Mouse (Mus musculus) MEL-GATA-1-ER (cell line): Measurements from ENCODE around the gene Cox5a.

Experiments
- DNase-seq: peaks from one replicate; pipeline ENCODE4 v3.0.0-alpha.2; 2012; ENCODE audit warnings: low read depth; ENCODE audit errors: extremely low read depth

The Cox5a gene

GRCm38 (mm10) chr9:57521056-57521911 lies at the start of gene Cox5a:
Gene Cox5a, plus strand, starts transcription at chr9:57521274.
- peak; percentile 66 for DNase-seq

- peak; percentile 65 for DNase-seq
Measured at GRCm38 (mm10) chr9:57485774-57486173, 35.3 kb upstream of the Cox5a start.

DNA sequence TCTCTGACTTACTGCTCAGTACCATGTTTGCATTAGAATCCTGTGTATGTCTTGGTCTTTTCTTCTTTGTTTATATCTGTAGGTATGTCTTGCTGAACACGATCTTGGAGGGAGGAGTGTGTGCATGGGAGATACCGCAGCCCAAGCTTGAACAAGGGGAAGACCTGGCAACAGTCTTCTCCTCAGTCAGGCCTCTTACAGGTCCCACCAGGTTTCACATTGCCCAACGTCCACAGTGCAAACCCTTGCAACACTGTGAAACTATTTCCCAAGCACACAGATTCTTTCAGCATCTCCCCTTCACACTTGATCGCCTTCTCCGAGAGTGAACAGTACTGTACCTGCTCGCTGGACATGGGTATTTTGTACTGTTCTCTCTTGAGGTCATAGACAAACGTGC lies 33.3 kb upstream of the Cox5a start:
- DNase-seq, result no peak

DNA sequence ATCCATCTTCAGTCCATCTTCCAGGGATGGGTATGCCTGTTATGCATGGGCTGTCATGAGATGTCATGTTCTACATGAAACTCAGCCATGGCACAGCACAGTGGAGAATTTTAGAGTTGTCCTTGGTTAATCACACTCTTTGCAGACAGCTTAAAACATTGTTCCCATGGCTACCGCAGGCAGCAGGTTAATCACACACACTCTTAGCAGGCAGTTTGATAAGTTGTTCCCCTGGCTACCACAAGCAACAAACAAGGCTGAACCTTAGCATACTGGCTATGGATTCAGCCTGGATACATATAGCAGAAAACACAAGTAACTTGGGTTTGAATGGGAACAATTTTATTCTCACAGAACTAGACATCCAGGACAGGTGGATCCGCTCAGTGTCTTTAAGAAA lies 27.5 kb upstream of the Cox5a start:
- no peak for DNase-seq

DNA sequence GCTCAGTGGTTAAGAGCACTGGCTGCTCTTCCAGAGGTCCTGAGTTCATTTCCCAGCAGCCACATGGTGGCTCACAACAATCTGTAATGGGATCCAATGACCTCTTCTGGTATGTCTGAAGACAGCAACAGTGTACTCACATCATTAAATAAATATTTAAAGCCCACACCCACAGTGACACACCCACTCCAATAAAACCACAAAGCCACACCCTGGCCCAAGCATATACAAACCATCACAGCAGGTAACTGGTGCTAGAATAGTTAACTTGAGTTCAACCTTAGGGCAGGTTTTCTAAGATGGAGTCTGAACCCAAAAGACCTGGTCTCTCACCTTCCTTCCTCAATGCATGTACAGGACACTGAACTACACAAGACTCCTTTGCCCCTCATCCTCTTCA lies 26.1 kb upstream of the Cox5a start:
- no peak for DNase-seq

- DNase-seq, result no peak
Measured at GRCm38 (mm10) chr9:57497236-57497635, 23.8 kb upstream of the Cox5a start.

DNA sequence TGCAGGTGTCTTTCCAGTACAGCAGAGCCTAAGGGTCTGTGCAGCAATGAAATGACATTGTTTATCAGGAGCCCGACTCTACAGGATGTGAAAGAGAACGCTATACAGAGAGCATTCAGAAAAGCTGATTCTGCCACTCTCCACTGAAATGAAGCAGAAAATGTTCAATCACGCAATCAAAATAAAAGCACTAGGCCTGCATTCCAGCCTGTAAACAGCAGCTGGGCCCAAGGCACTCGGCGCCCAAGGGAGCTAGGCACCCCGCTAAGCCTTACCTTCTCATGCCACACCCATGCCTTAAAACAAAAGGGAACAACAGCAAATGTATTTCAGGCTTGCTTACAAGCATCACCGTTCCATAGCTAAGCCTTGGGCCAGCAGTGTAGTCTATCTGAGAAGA lies 22.5 kb upstream of the Cox5a start:
- DNase-seq, result no peak

GRCm38 (mm10) chr9:57501452-57501851 lies 19.6 kb upstream of the Cox5a start:
- no peak for DNase-seq

DNA sequence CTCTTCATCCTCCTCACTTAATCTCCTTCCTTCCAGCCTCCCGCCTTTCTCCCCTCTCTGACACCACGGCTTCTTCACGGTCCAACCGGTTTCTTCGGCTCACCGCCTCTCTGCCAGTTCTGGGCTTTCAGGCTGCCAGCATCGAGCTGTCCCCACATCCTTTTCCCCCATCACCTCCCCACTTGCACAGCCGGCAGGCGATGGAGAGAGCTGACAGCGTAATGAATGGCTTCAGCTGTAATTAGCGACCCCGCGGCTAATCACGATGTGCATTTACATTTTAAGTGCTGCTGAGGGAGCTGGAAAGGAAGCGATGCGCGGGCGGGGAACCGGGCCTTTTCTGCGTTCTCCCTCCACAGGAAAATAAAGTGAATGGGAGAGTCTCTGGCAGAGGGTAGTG lies 19.2 kb upstream of the Cox5a start:
- no peak for DNase-seq

DNA sequence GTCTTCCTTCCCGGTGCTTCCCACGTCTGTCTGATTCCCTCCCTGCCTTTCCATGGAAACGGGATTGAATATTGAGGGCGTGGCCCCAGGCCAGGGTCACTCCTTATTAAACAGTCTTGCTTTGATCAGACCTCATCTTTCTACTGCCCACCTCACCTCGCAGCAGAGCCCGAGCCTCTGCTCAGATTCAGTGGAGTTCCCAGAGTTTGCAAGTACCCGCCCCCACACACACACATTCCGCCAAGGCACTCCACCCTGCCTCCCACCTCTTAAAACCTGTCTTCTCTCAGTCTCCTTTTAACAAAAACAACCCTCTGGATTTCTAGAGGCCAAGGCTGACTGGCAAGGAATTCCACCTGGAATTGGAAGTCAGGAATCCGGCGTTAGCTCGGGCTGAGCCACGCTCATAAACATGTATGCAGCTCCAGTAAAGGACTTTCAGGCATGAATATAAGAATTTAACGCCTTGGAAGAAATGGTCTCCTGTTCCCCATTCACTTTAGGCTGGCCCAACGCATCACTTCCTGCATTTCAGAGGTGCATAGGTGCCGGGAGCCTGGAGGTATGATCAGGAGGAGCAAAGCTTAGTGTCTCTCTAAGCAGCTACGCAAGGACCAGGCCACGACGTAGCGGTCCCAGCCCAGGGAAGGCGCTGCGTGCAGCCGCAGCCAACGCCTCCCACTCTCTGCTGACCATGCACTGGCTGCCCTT lies 18.0 kb upstream of the Cox5a start:
- DNase-seq, result no peak

GRCm38 (mm10) chr9:57503622-57504380 lies 17.3 kb upstream of the Cox5a start, which contains the start of gene Rpp25:
Gene Rpp25, plus strand, starts transcription at chr9:57504026.
- DNase-seq, result no peak

DNA sequence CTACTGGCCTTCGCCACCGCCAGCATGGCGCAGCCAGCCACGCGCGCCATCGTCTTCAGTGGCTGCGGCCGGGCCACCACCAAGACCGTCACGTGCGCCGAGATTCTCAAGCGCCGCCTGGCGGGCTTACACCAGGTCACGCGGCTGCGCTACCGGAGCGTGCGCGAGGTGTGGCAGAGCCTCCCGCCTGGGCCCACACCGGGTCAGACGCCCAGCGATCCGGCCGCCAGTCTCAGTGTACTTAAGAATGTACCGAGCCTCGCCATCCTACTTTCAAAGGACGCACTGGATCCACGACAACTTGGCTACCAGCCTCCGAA lies 16.7 kb upstream of the Cox5a start:
- no peak for DNase-seq

DNA sequence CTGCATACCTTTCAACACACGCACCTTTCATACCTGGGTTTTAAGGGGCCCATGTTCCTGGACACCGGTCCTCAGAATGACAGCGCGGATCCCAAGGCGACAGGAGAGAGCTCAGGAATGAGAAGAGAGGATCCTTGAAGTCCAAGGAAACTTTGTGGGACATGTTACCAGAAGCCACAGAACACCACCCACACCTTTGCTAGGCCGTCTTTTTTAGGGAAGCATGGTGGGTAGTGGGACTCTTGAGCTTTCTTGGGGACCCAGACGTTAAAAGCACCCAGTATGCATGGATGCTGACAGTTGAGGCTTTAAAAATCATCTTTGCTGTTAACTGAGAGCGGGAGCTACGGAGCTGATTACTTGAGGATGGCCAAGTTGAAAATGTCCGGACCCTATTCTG lies 16.2 kb upstream of the Cox5a start:
- no peak for DNase-seq

- peak; percentile 89 for DNase-seq
Measured at GRCm38 (mm10) chr9:57505700-57506099, 15.4 kb upstream of the Cox5a start.

DNA sequence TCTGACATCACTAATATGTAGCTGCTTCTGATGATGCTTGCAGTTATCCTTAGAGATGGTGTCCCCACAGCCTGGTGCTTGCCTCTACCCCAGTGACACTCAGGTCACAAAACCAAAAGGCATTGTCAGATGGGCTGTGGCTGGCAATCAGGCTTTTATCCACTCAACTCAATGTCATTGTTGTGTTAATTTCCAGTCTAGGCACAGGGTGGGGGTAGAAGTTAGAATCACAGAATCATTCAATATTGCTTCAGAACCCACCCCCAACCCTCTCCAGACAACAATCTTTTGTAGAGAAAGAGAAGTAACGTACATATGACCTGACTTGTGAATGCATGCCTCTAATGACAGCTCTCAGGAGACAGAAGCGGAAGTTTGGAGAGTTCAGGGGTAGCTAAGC lies 10.5 kb upstream of the Cox5a start:
- no peak for DNase-seq

- DNase-seq, result peak; percentile 60
Measured at GRCm38 (mm10) chr9:57517113-57517512, 4.0 kb upstream of the Cox5a start.

GRCm38 (mm10) chr9:57520375-57521055 lies 559 bp upstream of the Cox5a start:
- no peak for DNase-seq

GRCm38 (mm10) chr9:57522114-57522860 lies 1.2 kb downstream of the Cox5a start:
- no peak for DNase-seq

- no peak for DNase-seq
Measured at GRCm38 (mm10) chr9:57522861-57523246, 1.8 kb downstream of the Cox5a start.

- no peak for DNase-seq
Measured at GRCm38 (mm10) chr9:57523754-57524153, 2.7 kb downstream of the Cox5a start.

DNA sequence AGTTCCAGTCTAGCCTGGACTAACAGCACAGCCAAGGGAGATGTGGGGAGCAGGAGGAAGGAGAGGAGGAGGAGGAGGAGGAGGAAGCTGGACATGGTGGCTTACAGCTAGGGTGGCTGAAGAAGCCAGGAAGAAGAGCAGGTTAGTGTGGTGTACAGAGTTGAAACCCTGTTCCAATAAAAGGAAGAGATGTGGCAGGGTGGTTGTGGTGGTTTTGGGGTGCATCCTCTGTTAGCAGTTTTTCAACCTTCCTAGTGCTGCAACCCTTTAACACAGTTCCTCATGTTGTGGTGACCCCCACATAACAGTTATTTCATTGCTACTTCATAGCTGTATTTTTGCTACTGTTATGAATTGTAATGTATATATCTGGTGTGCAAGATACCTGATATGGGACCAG lies 3.4 kb downstream of the Cox5a start:
- no peak for DNase-seq
